Mouse (Mus musculus) kidney, postnatal 0 days (tissue): ENCODE results near the gene Tyk2. TPM values are rescaled to one million over a fixed set of nuclear protein-coding genes. Genes with fewer than 3 reads are reported as not detected.
A peak's percentile ranks its signal among the peaks of the same experiment; 100 is the strongest.

Experiments used
- ATAC-seq: fragments of 200-750 bp; cut with Nextera tagmentation; replicated peaks from 2 replicates; pipeline ENCODE4 v1.8.0; 2017; ENCODE audit warnings: low read depth, moderate number of reproducible peaks, moderate TSS enrichment, moderate library complexity; ENCODE audit not compliant: low FRiP score
- DNase-seq: peaks from one replicate; pipeline ENCODE4 v3.0.0-alpha.2; 2016; ENCODE audit warnings: low spot score
- H3K27ac ChIP-seq: fragments of 300-500 bp; sonication (generic); 2 replicates; pipeline ENCODE4 v1.5.1; 2014; ENCODE audit warnings: mild to moderate bottlenecking
- H3K27me3 ChIP-seq: fragments of 300-500 bp; sonication (generic); 2 replicates; pipeline ENCODE4 v1.6.1; 2014; ENCODE audit warnings: low read length, mixed read lengths; ENCODE audit not compliant: insufficient read depth
- H3K36me3 ChIP-seq: fragments of 300-500 bp; sonication (generic); 2 replicates; pipeline ENCODE4 v1.6.1; 2014; ENCODE audit warnings: low read length, mixed read lengths; ENCODE audit not compliant: insufficient read depth
- H3K4me1 ChIP-seq: fragments of 300-500 bp; sonication (generic); replicated peaks from 2 replicates; pipeline ENCODE4 v1.6.1; 2014; ENCODE audit warnings: antibody characterized with exemption, low read length, mixed read lengths; ENCODE audit not compliant: insufficient read depth
- H3K4me2 ChIP-seq: fragments of 300-500 bp; sonication (generic); 2 replicates; pipeline ENCODE4 v1.6.1; 2014; ENCODE audit warnings: mild to moderate bottlenecking, low read length, moderate library complexity, mixed read lengths
- H3K4me3 ChIP-seq: fragments of 300-500 bp; sonication (generic); replicated peaks from 2 replicates; pipeline ENCODE4 v1.5.1; 2014; ENCODE audit warnings: low read depth, low read length
- H3K9ac ChIP-seq: fragments of 300-500 bp; sonication (generic); 2 replicates; pipeline ENCODE4 v1.6.1; 2014; ENCODE audit warnings: low read depth, low read length
- H3K9me3 ChIP-seq: fragments of 300-500 bp; sonication (generic); replicated peaks from 2 replicates; pipeline ENCODE4 v1.6.1; 2016; ENCODE audit warnings: low read length, inconsistent platforms, mixed read lengths
- CTCF ChIP-seq: IDR thresholded peaks from 2 replicates; pipeline ENCODE4 v1.5.1; 2016; ENCODE audit warnings: antibody characterized with exemption, low read depth, mild to moderate bottlenecking, moderate library complexity
- WGBS: fragments of 180-500 bp; shearing (Covaris S2); extraction: QIAGEN DNeasy Blood & Tissue Kit; methylation state at CpG from one replicate; pipeline ENCODE4 v1.1.7; 2014; 5-methylcytosine and 5-hydroxymethylcytosine counted together
- polyA plus RNA-seq: library from polyadenylated mRNA; unstranded; fragments of >200 nt; fragmentation: Nextera tagmentation; extraction: Ambion mirVana; gene quantifications from 2 replicates; pipeline ENCODE4 v1.2.1, GENCODE M21; 2015

Gene Tyk2
- polyA plus RNA-seq, 1 experiment from 2014 or later = 8.6 TPM

GRCm38 (mm10) chr9:21093423-21093822, 37.6 kb downstream of the Tyk2 start:
- ATAC-seq (no peak), DNase-seq (no peak)
- Histone ChIP-seq H3K9ac (no peak overlapping the region), H3K4me1 (peaks cover 8% of the 10 kb centered on the region; the same call in 1 of the 2 replicates), H3K9me3 (no peaks in the 10 kb centered on the region), H3K27me3 (no peaks in the 10 kb centered on the region), H3K27ac (no peak overlapping the region), H3K4me3 (no peak overlapping the region), H3K36me3 (peaks cover 12% of the 10 kb centered on the region; the same call in 1 of the 2 replicates), H3K4me2 (no peak overlapping the region)
- TF ChIP-seq CTCF = no peak
- WGBS = 95% methylated on average over 9 of the region's 9 CpGs

- H3K27ac ChIP-seq = peak within 1 kb of the TSS; percentile 91
- peaks cover 8% of the 10 kb centered on the region; the same call in 1 of the 2 replicates for H3K4me1 ChIP-seq
- peak; percentile 100 for DNase-seq
- peaks cover 20% of the 10 kb centered on the region for H3K36me3 ChIP-seq
- peak within 1 kb of the TSS; percentile 78 for H3K9ac ChIP-seq
- under 1% methylated on average over 53 of the region's 54 CpGs for WGBS
- ATAC-seq = peak; percentile 100
- TF ChIP-seq CTCF = no peak; the same call in 1 of the 2 replicates
- H3K4me2 ChIP-seq = peak within 1 kb of the TSS; percentile 65
- H3K4me3 ChIP-seq = peak within 1 kb of the TSS; percentile 78
- H3K27me3 ChIP-seq = no peaks in the 10 kb centered on the region
- no peaks in the 10 kb centered on the region for H3K9me3 ChIP-seq
Observed at GRCm38 (mm10) chr9:21091707-21092320, 39.2 kb downstream of the Tyk2 start, which contains the start of the genes Gm38431 and Raver1. Gene Gm38431 (minus strand): TSS chr9:21091997. Gene Raver1 (minus strand): TSS chr9:21092008.

GRCm38 (mm10) chr9:21090972-21091706, 39.9 kb downstream of the Tyk2 start:
- Histone ChIP-seq H3K9ac (peak overlapping the region; percentile 78), H3K27ac (peak overlapping the region; percentile 91), H3K4me2 (peak overlapping the region; percentile 65), H3K36me3 (peaks cover 27% of the 10 kb centered on the region), H3K4me3 (peak overlapping the region; percentile 78), H3K9me3 (no peaks in the 10 kb centered on the region), H3K4me1 (peaks cover 8% of the 10 kb centered on the region; the same call in 1 of the 2 replicates), H3K27me3 (no peaks in the 10 kb centered on the region)
- TF ChIP-seq CTCF = no peak
- WGBS = 2% methylated on average over 24 of the region's 24 CpGs
- ATAC-seq = no peak; the same call in 1 of the 2 replicates
- DNase-seq = no peak

- H3K27me3 ChIP-seq = no peaks in the 10 kb centered on the region
- H3K9ac ChIP-seq = peak overlapping the region; percentile 78
- 88% methylated on average over 1 of the region's 1 CpGs for WGBS
- H3K27ac ChIP-seq = no peak overlapping the region
- H3K9me3 ChIP-seq = no peaks in the 10 kb centered on the region
- H3K4me2 ChIP-seq = peak overlapping the region; percentile 65
- DNase-seq (no peak), ATAC-seq (no peak)
- TF ChIP-seq CTCF = no peak
- H3K36me3 ChIP-seq = peaks cover 32% of the 10 kb centered on the region
- peak overlapping the region; percentile 78 for H3K4me3 ChIP-seq
- peaks cover 8% of the 10 kb centered on the region; the same call in 1 of the 2 replicates for H3K4me1 ChIP-seq
Observed at GRCm38 (mm10) chr9:21090537-21090936, 40.5 kb downstream of the Tyk2 start.

- Histone ChIP-seq H3K4me3 (no peak overlapping the region), H3K27ac (no peak overlapping the region), H3K4me1 (no peaks in the 10 kb centered on the region), H3K27me3 (no peaks in the 10 kb centered on the region), H3K36me3 (peaks cover 85% of the 10 kb centered on the region), H3K9ac (no peak overlapping the region), H3K9me3 (no peaks in the 10 kb centered on the region), H3K4me2 (no peak overlapping the region)
- TF ChIP-seq CTCF = no peak
- ATAC-seq = no peak
- no peak for DNase-seq
- WGBS = 92% methylated on average over 3 of the region's 3 CpGs
Observed at GRCm38 (mm10) chr9:21083324-21083723, 47.7 kb downstream of the Tyk2 start.

GRCm38 (mm10) chr9:21081127-21081526, 49.9 kb downstream of the Tyk2 start:
- Histone ChIP-seq H3K9ac (no peak overlapping the region), H3K4me2 (no peak overlapping the region), H3K9me3 (no peaks in the 10 kb centered on the region), H3K4me3 (no peak overlapping the region), H3K4me1 (no peaks in the 10 kb centered on the region), H3K27me3 (no peaks in the 10 kb centered on the region), H3K36me3 (peaks cover 86% of the 10 kb centered on the region), H3K27ac (no peak overlapping the region)
- TF ChIP-seq CTCF = no peak
- 95% methylated on average over 9 of the region's 9 CpGs for WGBS
- ATAC-seq = no peak
- DNase-seq = no peak
